Mouse (Mus musculus): ENCODE data around the gene Dtx3l.
A peak's percentile ranks its signal among the peaks of the same experiment; 100 is the strongest.
"Not testable (repeated sequence)": the region's sequence is repeated elsewhere in the genome, so short reads cannot be mapped to it uniquely, and the experiment has no call there.

Dtx3l gene

GRCm38 (mm10) chr16:35938211-35939151 lies at the start of gene Dtx3l, which contains the start of gene Parp9:
Gene Dtx3l, minus strand, starts transcription at chr16:35939151.
Gene Parp9, plus strand, starts transcription at chr16:35938470.
- peak; percentile 35 for DNase-seq

DNA sequence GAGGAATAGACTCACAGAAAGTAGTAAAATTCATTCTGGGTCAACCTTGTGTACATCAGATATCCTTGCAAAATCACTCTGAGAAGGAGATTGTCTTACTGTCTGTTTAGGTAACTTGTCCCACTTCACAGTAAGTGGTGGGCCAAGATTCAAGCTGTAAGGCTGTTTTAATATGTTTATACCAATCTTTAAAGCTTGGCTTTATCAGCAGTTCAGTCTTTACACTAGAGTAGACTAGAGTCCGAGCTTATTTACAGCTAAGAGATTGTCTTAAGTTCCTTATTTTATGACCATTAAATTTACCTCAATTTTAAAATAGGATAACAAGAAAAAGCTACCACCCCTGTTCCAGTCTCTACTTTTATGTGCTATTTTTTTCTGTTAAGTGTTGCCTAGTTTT lies 49.0 kb upstream of the Dtx3l start:
- no peak for DNase-seq

GRCm38 (mm10) chr16:35984471-35984870 lies 45.5 kb upstream of the Dtx3l start:
- DNase-seq = no peak

GRCm38 (mm10) chr16:35983517-35984101 lies 44.7 kb upstream of the Dtx3l start:
- peak; percentile 70 for DNase-seq

GRCm38 (mm10) chr16:35982902-35983516 lies 44.1 kb upstream of the Dtx3l start:
- DNase-seq = peak; percentile 86

- no peak for DNase-seq
These were observed 43.6 kb upstream of the Dtx3l start for GRCm38 (mm10) chr16:35982506-35982901.

GRCm38 (mm10) chr16:35981363-35981821 lies 42.4 kb upstream of the Dtx3l start:
- DNase-seq = peak; percentile 100

GRCm38 (mm10) chr16:35978450-35978849 lies 39.5 kb upstream of the Dtx3l start, which contains the start of gene Kpna1:
Gene Kpna1, plus strand, starts transcription at chr16:35978750.
- DNase-seq = not testable (repeated sequence)

- no peak for DNase-seq
These were observed 35.1 kb upstream of the Dtx3l start for GRCm38 (mm10) chr16:35974021-35974420.

- DNase-seq = no peak
These were observed 29.2 kb upstream of the Dtx3l start for GRCm38 (mm10) chr16:35968149-35968548.

DNA sequence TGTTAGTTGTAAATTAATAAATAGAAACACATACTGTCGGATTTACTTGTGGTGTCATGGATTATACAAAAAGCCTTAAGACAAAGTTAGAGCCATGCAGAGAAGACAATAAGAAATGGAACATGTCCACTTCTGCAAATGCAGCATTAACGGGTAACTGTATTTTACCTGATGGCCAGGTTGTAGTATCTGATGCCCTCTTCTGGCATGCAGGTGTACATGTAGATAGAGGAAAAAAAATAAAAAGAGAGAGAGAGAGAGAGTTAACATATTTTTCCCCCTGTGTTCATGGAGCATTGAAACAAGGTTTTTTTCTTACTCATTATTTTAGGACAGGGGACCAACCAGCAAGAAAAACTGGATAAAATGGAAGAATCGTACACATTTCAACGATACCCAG lies 28.4 kb upstream of the Dtx3l start:
- DNase-seq = no peak

GRCm38 (mm10) chr16:35966411-35967115 lies 27.6 kb upstream of the Dtx3l start:
- DNase-seq = no peak

DNA sequence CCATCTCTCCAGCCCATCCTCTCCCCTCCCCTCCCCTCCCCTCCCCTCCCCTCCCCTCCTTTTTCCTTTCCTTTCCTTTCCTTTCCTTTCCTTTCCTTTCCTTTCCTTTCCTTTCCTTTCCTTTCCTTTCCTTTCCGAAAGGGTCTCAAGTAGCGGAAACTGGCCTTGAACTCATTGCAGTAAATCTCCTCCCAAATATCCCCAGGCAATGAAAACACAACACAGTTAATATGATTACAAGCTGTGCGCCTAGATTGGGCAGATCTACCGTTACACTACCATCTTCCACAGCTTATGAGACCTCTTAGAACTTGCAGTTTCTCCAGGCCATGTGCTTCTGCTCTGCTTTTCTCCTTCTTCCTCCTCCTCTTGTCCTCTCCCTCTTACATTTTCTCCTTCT lies 27.0 kb upstream of the Dtx3l start:
- not testable (repeated sequence) for DNase-seq

- no peak for DNase-seq
These were observed 13.7 kb upstream of the Dtx3l start for GRCm38 (mm10) chr16:35952628-35953130.

- DNase-seq = no peak
These were observed 12.3 kb upstream of the Dtx3l start for GRCm38 (mm10) chr16:35951216-35951615.

GRCm38 (mm10) chr16:35949264-35949663 lies 10.3 kb upstream of the Dtx3l start:
- DNase-seq = no peak

- DNase-seq = peak; percentile 16
These were observed 2.4 kb upstream of the Dtx3l start for GRCm38 (mm10) chr16:35941382-35941781.

DNA sequence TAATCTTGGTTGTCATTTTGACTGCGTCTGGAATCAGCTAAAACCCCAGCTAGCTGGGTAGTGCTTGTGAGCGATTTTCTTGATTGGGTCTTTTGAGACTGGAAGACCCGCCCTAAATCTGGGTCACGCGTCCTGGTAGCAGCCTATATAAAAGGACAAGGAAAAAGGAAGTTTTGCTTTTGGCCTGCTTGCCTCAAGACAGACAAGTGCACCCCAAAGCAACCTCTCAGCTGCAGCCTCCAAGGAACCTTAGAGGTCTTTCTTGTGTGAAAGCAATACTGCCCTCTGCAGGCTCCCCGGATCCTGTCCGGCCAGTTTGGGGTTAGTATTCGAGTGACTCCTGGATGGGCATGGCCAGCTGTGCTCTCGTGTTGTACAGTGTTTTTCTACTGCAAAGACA lies 739 bp upstream of the Dtx3l start:
- DNase-seq = peak; percentile 64

- DNase-seq = no peak
These were observed 310 bp upstream of the Dtx3l start for GRCm38 (mm10) chr16:35939261-35939660.

DNA sequence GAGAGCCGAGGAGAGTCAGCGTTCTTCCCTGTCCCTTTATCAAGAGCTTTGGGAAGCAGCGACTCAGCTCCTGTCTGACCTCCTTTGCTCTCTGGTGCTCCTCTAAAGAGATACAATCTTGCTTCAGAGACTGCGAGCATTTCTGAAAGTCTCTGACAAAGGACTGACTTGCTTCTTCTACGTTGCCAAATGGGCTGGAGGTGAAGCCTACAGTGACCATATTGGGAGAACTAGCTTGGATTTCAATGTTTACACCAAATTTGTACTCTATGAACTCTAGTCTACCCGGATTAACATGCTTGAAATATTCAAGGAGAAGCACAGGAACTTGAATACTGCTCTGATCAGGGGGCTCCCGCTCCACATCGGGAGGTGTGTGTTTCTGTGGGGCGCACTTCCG lies 5.8 kb downstream of the Dtx3l start:
- DNase-seq = no peak

GRCm38 (mm10) chr16:35932179-35933055 lies 6.5 kb downstream of the Dtx3l start:
- no peak for DNase-seq

GRCm38 (mm10) chr16:35924341-35924740 lies 14.6 kb downstream of the Dtx3l start:
- no peak for DNase-seq
